ENCODE assay signal across 18 mouse cellular contexts in the genomic region with DNA sequence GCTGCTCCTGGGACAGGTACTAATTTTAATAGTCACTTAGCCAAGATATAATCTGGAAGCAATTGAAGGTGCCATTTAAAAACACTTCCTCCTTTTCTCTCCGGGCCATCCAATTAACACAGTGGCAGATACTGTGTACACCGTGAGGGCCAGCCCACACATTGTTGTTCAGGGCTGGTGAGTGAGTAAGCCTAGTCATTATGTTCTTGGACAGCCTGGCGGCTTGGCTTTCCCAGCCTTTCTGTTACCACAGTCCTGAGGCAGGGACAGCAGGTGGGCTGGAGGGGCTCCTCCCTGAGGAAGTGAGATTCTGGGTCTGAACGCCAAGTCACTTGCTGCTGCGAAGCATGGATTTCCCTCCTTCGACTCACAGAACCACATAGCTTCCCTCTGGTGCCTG. TPM values are rescaled to one million over a fixed set of nuclear protein-coding genes. Genes with fewer than 3 reads are reported as not detected.
A peak's percentile ranks its signal among the peaks of the same experiment; 100 is the strongest.
DNase-seq lines count a peak whose midpoint lies in the region; ATAC-seq and TF ChIP-seq lines count a peak whose summit lies in the region.
"Had no signal": no experiment of that assay in that cellular context is flagged by ENCODE, and none has a peak within 500 bp of the region (broad histone marks: within the 10 kb centered on the region; RNA-seq: fewer than 3 reads in every experiment).

No protein-coding gene starts in this region.

- H3K27me3 ChIP-seq in embryonic facial prominence, embryonic 14.5 days (replicated peaks; ENCODE audit: control insufficient read depth, insufficient read depth, low read length): no peaks in the 10 kb centered on the region
- H3K27me3 ChIP-seq in embryonic facial prominence, embryonic 10.5 days (replicated peaks; ENCODE audit: low read depth, poor library complexity, severe bottlenecking): no peaks in the 10 kb centered on the region
- no peaks in the 10 kb centered on the region for H3K27me3 ChIP-seq in intestine, embryonic 16.5 days (replicated peaks; ENCODE audit: control insufficient read depth, insufficient read depth, low read length)
- H3K27me3 ChIP-seq: heart, embryonic 13.5 days; midbrain, embryonic 13.5 days; neural tube, embryonic 12.5 days had no signal

- peak; percentile 41 for ATAC-seq in embryonic facial prominence, embryonic 14.5 days (ENCODE audit: low read depth)
- peak; percentile 68 for ATAC-seq in common myeloid progenitor, adult 5-6 weeks (replicated peaks; ENCODE audit: low read depth, poor library complexity, severe bottlenecking)
- ATAC-seq in intestine, embryonic 16.5 days: no peak
- no peak for ATAC-seq in erythroid progenitor cell, adult 5-6 weeks (replicated peaks; ENCODE audit: low FRiP score, poor library complexity, severe bottlenecking)
- ATAC-seq: hindbrain, embryonic 16.5 days; midbrain, embryonic 13.5 days had no signal

- TF ChIP-seq POLR2A in olfactory bulb, adult 2 months (IDR thresholded peaks at IDR 0.05; ENCODE audit: insufficient read depth, low read depth, low read length): no peak

- H3K4me3 ChIP-seq in embryonic facial prominence, embryonic 14.5 days (ENCODE audit: low read depth, low read length): no peak overlapping the region
- no peak overlapping the region for H3K4me3 ChIP-seq in embryonic facial prominence, embryonic 10.5 days
- no peak overlapping the region for H3K4me3 ChIP-seq in olfactory bulb, adult 2 months (ENCODE audit: insufficient read depth, low read depth, low read length)
- no peak overlapping the region for H3K4me3 ChIP-seq in intestine, embryonic 16.5 days (ENCODE audit: low read length)
- H3K4me3 ChIP-seq: heart, embryonic 13.5 days; midbrain, embryonic 13.5 days; neural tube, embryonic 12.5 days had no signal

- H3K4me2 ChIP-seq in embryonic facial prominence, embryonic 14.5 days (ENCODE audit: low read depth, low read length): no peak overlapping the region
- H3K4me2 ChIP-seq in intestine, embryonic 16.5 days (ENCODE audit: low read depth, low read length): no peak overlapping the region
- H3K4me2 ChIP-seq: heart, embryonic 13.5 days; midbrain, embryonic 13.5 days; neural tube, embryonic 12.5 days had no signal

- WGBS in embryonic facial prominence, embryonic 14.5 days: 46% methylated on average over 6 of the region's 6 CpGs
- 59% methylated on average over 6 of the region's 6 CpGs for WGBS in embryonic facial prominence, embryonic 10.5 days
- WGBS in olfactory bulb, adult 2 months: 14% methylated on average over 6 of the region's 6 CpGs
- 67% methylated on average over 6 of the region's 6 CpGs for WGBS in intestine, embryonic 16.5 days

- H3K36me3 ChIP-seq in embryonic facial prominence, embryonic 14.5 days (ENCODE audit: control insufficient read depth, insufficient read depth, low read length): peaks cover 29% of the 10 kb centered on the region
- H3K36me3 ChIP-seq in embryonic facial prominence, embryonic 10.5 days (replicated peaks): peaks cover 50% of the 10 kb centered on the region
- peaks cover 10% of the 10 kb centered on the region for H3K36me3 ChIP-seq in intestine, embryonic 16.5 days (ENCODE audit: control insufficient read depth, insufficient read depth, low read length)

- peak; percentile 29 for DNase-seq in embryonic facial prominence, embryonic 14.5 days (ENCODE audit: low spot score)
- no peak for DNase-seq in embryonic facial prominence, embryonic 10.5 days (ENCODE audit: low spot score)
- DNase-seq in layer of hippocampus, adult 9-11 months: peak; percentile 51
- no peak for DNase-seq in layer of hippocampus, adult 8-10 months (ENCODE audit: low spot score in 2 of 2)
- DNase-seq: gastrocnemius, postnatal 25 days; kidney, postnatal 10 days; liver; lung, postnatal 10 days; thymus, postnatal 36 days had no signal

- no peaks in the 10 kb centered on the region for H3K9me3 ChIP-seq in embryonic facial prominence, embryonic 14.5 days (ENCODE audit: control insufficient read depth, low read length)
- H3K9me3 ChIP-seq in embryonic facial prominence, embryonic 10.5 days: peaks cover 3% of the 10 kb centered on the region; the same call in 1 of the 2 replicates
- H3K9me3 ChIP-seq in intestine, embryonic 16.5 days (ENCODE audit: control insufficient read depth, low read length): no peaks in the 10 kb centered on the region
- H3K9me3 ChIP-seq: heart, embryonic 13.5 days; midbrain, embryonic 13.5 days; neural tube, embryonic 12.5 days had no signal

- no peak overlapping the region for H3K9ac ChIP-seq in embryonic facial prominence, embryonic 14.5 days (ENCODE audit: low read depth, low read length)
- no peak overlapping the region for H3K9ac ChIP-seq in intestine, embryonic 16.5 days (ENCODE audit: low read depth, low read length)
- H3K9ac ChIP-seq: heart, embryonic 13.5 days; midbrain, embryonic 13.5 days; neural tube, embryonic 12.5 days had no signal

- no peak overlapping the region for H3K27ac ChIP-seq in embryonic facial prominence, embryonic 14.5 days (replicated peaks; ENCODE audit: low read depth, low read length)
- H3K27ac ChIP-seq in embryonic facial prominence, embryonic 10.5 days (replicated peaks): no peak overlapping the region
- peak overlapping the region; percentile 60 for H3K27ac ChIP-seq in olfactory bulb, adult 2 months (ENCODE audit: insufficient read depth, low read depth, low read length)
- no peak overlapping the region for H3K27ac ChIP-seq in intestine, embryonic 16.5 days (ENCODE audit: low read length)
- H3K27ac ChIP-seq: heart, embryonic 13.5 days; midbrain, embryonic 13.5 days; neural tube, embryonic 12.5 days had no signal

- no peaks in the 10 kb centered on the region for H3K4me1 ChIP-seq in embryonic facial prominence, embryonic 14.5 days (ENCODE audit: control insufficient read depth, insufficient read depth, low read length)
- H3K4me1 ChIP-seq in embryonic facial prominence, embryonic 10.5 days: no peaks in the 10 kb centered on the region
- peaks cover 17% of the 10 kb centered on the region for H3K4me1 ChIP-seq in olfactory bulb, adult 2 months (ENCODE audit: control insufficient read depth, insufficient read depth, low read length)
- no peaks in the 10 kb centered on the region for H3K4me1 ChIP-seq in intestine, embryonic 16.5 days (ENCODE audit: control insufficient read depth, insufficient read depth, low read length)
- H3K4me1 ChIP-seq: heart, embryonic 13.5 days; midbrain, embryonic 13.5 days; neural tube, embryonic 12.5 days had no signal

- no peak for TF ChIP-seq CTCF in olfactory bulb, adult 2 months (IDR thresholded peaks at IDR 0.05; ENCODE audit: insufficient read depth, low read depth, low read length)

RNA-seq across cellular contexts. Expression of gene Ppp1cc, which starts 21.6 kb away (rescaled TPM):
- 222 and 231 TPM in 2 replicates for polyA plus RNA-seq in embryonic facial prominence, embryonic 14.5 days (2014; fragmentation: Nextera tagmentation; extraction: Ambion mirVana)
- 296 and 318 TPM in 2 replicates for polyA plus RNA-seq in embryonic facial prominence, embryonic 10.5 days (2016; fragmentation: Nextera tagmentation; extraction: Ambion mirVana)
- total RNA-seq in layer of hippocampus, adult 8-10 months (2022): 100 to 1,000 TPM; 165 to 238 (median 203) TPM
- 207 and 220 TPM in 2 replicates for total RNA-seq in common myeloid progenitor, adult 5-6 weeks (2017)
- 674 and 1,250 TPM in 2 replicates for polyA plus RNA-seq in olfactory bulb, adult 2 months (2012; ENCODE audit: insufficient read depth, insufficient read length, low replicate concordance, missing spikeins)
- polyA plus RNA-seq in intestine, embryonic 16.5 days (2015; fragmentation: Nextera tagmentation; extraction: Ambion mirVana): 213 and 215 TPM in 2 replicates
- total RNA-seq in erythroid progenitor cell, adult 5-6 weeks (2015; ENCODE audit: low replicate concordance): 310 and 340 TPM in 2 replicates
- total RNA-seq in erythroid progenitor cell, adult 5-6 weeks (2017; ENCODE audit: low replicate concordance): 91.1 and 263 TPM in 2 replicates

RNA-seq across cellular contexts. Expression of gene Hvcn1, which starts 26.9 kb away (rescaled TPM):
- polyA plus RNA-seq in embryonic facial prominence, embryonic 14.5 days (2014; fragmentation: Nextera tagmentation; extraction: Ambion mirVana): 7.9 and 12.3 TPM in 2 replicates
- polyA plus RNA-seq in embryonic facial prominence, embryonic 10.5 days (2016; fragmentation: Nextera tagmentation; extraction: Ambion mirVana): 14.6 and 15.8 TPM in 2 replicates
- 10 to 100 TPM in 2 of 4 experiments, 1 to 10 TPM in 2; 2.1 to 22.9 (median 8.2) TPM for total RNA-seq in layer of hippocampus, adult 8-10 months (2022)
- total RNA-seq in common myeloid progenitor, adult 5-6 weeks (2017): 9.2 and 9.3 TPM in 2 replicates
- not detected in 2 replicates for polyA plus RNA-seq in olfactory bulb, adult 2 months (2012; ENCODE audit: insufficient read depth, insufficient read length, low replicate concordance, missing spikeins)
- 5.6 and 5.7 TPM in 2 replicates for polyA plus RNA-seq in intestine, embryonic 16.5 days (2015; fragmentation: Nextera tagmentation; extraction: Ambion mirVana)
- total RNA-seq in erythroid progenitor cell, adult 5-6 weeks (2015; ENCODE audit: low replicate concordance): 24.9 and 29.8 TPM in 2 replicates
- 15.7 and 17.3 TPM in 2 replicates for total RNA-seq in erythroid progenitor cell, adult 5-6 weeks (2017; ENCODE audit: low replicate concordance)

RNA-seq across cellular contexts. Expression of gene Ccdc63, which starts 39.0 kb away (rescaled TPM):
- 0.43 TPM in 1 of 2 replicates, not detected in the other for polyA plus RNA-seq in embryonic facial prominence, embryonic 14.5 days (2014; fragmentation: Nextera tagmentation; extraction: Ambion mirVana)
- polyA plus RNA-seq in embryonic facial prominence, embryonic 10.5 days (2016; fragmentation: Nextera tagmentation; extraction: Ambion mirVana): not detected in 2 replicates
- 1 to 10 TPM in 1 of 4 experiments, under 1 TPM in 3; 0.29 to 1.7 (median 0.48) TPM for total RNA-seq in layer of hippocampus, adult 8-10 months (2022)
- 0.14 and 1.4 TPM in 2 replicates for total RNA-seq in common myeloid progenitor, adult 5-6 weeks (2017)
- not detected in 2 replicates for polyA plus RNA-seq in olfactory bulb, adult 2 months (2012; ENCODE audit: insufficient read depth, insufficient read length, low replicate concordance, missing spikeins)
- polyA plus RNA-seq in intestine, embryonic 16.5 days (2015; fragmentation: Nextera tagmentation; extraction: Ambion mirVana): not detected in 2 replicates
- total RNA-seq in erythroid progenitor cell, adult 5-6 weeks (2015; ENCODE audit: low replicate concordance): not detected in 2 replicates
- total RNA-seq in erythroid progenitor cell, adult 5-6 weeks (2017; ENCODE audit: low replicate concordance): not detected in 2 replicates
- total RNA-seq: gastrocnemius, postnatal 25 days had no signal
- polyA plus RNA-seq: C2C12; heart, embryonic 13.5 days; midbrain, embryonic 13.5 days; neural tube, embryonic 12.5 days had no signal

Comparison
In these comparisons a context has a peak if more than half of its experiments do, and no peak if none do; other contexts are left out.
1. DNase-seq: peak in embryonic facial prominence, embryonic 14.5 days (single experiment) and layer of hippocampus, adult 9-11 months (single experiment); none in embryonic facial prominence, embryonic 10.5 days (single experiment) and layer of hippocampus, adult 8-10 months (0 of 2).
2. ATAC-seq: peak in embryonic facial prominence, embryonic 14.5 days (single experiment) and common myeloid progenitor, adult 5-6 weeks (single experiment); none in intestine, embryonic 16.5 days (single experiment) and erythroid progenitor cell, adult 5-6 weeks (single experiment).